Mouse (Mus musculus) midbrain, embryonic 15.5 days (tissue): ENCODE measurements at regions not wholly inside any gene's neighbourhood (a gene's known extent, or its start where the extent isn't known, plus 50 kb on each side); places are given as distances from the start of the nearest gene placed in this dataset.

Experiments used
- ATAC-seq: fragments of 200-750 bp; cut with Nextera tagmentation; replicated peaks from 2 replicates; pipeline ENCODE4 v1.8.0; 2017; ENCODE audit warnings: moderate TSS enrichment
- H3K27ac ChIP-seq: fragments of 300-500 bp; sonication (generic); 2 replicates; pipeline ENCODE4 v1.5.1; 2015; ENCODE audit warnings: mild to moderate bottlenecking, inconsistent platforms
- H3K27me3 ChIP-seq: fragments of 300-500 bp; sonication (generic); replicated peaks from 2 replicates; pipeline ENCODE4 v1.6.1; 2015; ENCODE audit warnings: inconsistent platforms
- H3K36me3 ChIP-seq: fragments of 300-500 bp; sonication (generic); replicated peaks from 2 replicates; pipeline ENCODE4 v1.6.1; 2015; ENCODE audit warnings: inconsistent platforms
- H3K4me1 ChIP-seq: fragments of 300-500 bp; sonication (generic); 2 replicates; pipeline ENCODE4 v1.6.1; 2015; ENCODE audit warnings: inconsistent platforms
- H3K4me2 ChIP-seq: fragments of 300-500 bp; sonication (generic); 2 replicates; pipeline ENCODE4 v1.6.1; 2015; ENCODE audit warnings: inconsistent platforms, mild to moderate bottlenecking, moderate library complexity
- H3K4me3 ChIP-seq: fragments of 300-500 bp; sonication (generic); 2 replicates; pipeline ENCODE4 v1.5.1; 2015; ENCODE audit warnings: mild to moderate bottlenecking, inconsistent platforms
- H3K9ac ChIP-seq: fragments of 300-500 bp; sonication (generic); 2 replicates; pipeline ENCODE4 v1.6.1; 2015; ENCODE audit warnings: mild to moderate bottlenecking, inconsistent platforms
- H3K9me3 ChIP-seq: fragments of 300-500 bp; sonication (generic); 2 replicates; pipeline ENCODE4 v1.6.1; 2016; ENCODE audit warnings: inconsistent platforms
- WGBS: fragments of 180-500 bp; shearing (Covaris S2); methylation state at CpG from one replicate; pipeline ENCODE4 v1.1.7; 2015; ENCODE audit warnings: mixed read lengths; 5-methylcytosine and 5-hydroxymethylcytosine counted together

DNA sequence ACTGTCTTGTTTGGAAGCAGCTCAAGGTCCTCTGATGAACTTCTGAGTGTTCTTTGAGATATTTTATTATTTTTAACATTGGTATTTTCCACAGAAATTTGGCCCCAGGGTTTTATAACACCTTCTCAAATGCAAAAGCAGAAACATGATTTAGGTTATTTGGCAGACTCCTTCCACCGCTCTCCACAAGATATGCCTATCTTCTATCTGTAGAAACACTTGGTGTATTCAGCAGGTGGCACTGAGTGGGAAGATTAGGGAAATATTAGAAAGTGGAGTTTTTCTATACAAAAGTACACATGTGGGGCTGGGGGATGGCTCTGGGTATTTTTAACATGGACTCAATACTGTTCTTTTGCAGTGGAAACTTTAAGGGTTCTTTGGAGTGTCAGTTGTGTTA, 475.3 kb downstream of the Dach1 start:
- 98% methylated on average over 1 of the region's 1 CpGs for WGBS
- no peaks in the 10 kb centered on the region for H3K36me3 ChIP-seq
- no peak overlapping the region for H3K27ac ChIP-seq
- no peak for ATAC-seq
- H3K9ac ChIP-seq, result no peak overlapping the region
- H3K9me3 ChIP-seq, result no peaks in the 10 kb centered on the region
- no peaks in the 10 kb centered on the region for H3K27me3 ChIP-seq
- H3K4me1 ChIP-seq, result no peaks in the 10 kb centered on the region
- no peak overlapping the region for H3K4me3 ChIP-seq
- H3K4me2 ChIP-seq, result no peak overlapping the region

DNA sequence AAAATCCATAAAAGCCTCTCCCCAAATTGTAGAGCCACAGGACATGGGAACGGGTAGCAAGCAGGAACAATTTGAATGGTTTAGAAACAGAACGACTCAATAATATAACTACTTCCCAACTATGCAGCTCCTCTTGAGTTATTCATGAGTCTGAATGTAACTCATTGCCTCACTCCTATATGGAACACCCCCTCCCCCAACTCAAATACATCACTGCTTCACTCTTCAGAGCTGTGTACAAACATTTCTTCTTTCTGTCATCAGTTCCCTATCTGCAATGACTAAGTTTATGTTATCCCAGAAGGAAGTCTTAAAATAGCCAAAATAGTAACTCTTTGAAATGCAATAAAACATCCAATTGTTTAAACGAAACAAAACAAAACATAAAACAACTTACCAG, 484.9 kb downstream of the Dach1 start:
- WGBS, result 80% methylated on average over 3 of the region's 3 CpGs
- H3K36me3 ChIP-seq, result no peaks in the 10 kb centered on the region
- no peak for ATAC-seq
- H3K27ac ChIP-seq, result no peak overlapping the region
- H3K4me3 ChIP-seq, result no peak overlapping the region
- no peak overlapping the region for H3K4me2 ChIP-seq
- no peaks in the 10 kb centered on the region for H3K9me3 ChIP-seq
- no peaks in the 10 kb centered on the region for H3K27me3 ChIP-seq
- H3K4me1 ChIP-seq, result no peaks in the 10 kb centered on the region
- no peak overlapping the region for H3K9ac ChIP-seq

DNA sequence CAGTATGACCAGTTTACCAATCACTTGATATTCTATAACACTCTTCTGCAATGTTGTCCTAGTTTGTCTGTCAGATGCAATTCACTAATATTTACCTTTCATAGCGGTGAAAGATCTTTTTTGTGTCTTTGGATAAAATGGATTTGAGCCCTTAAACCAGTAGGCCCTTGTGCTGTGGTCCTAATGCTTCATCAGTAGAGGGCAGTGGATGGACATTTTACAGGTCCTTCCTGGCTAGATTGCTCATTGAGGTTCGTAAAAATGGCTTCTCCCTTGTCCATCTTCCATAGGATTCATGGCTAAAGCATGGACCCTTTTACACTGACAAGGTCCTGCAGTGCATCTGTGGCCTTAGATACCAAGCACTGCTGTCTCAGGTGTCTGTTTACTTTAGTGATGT, 501.8 kb downstream of the Dach1 start:
- Histone ChIP-seq H3K4me1 (no peaks in the 10 kb centered on the region), H3K4me3 (no peak overlapping the region), H3K36me3 (no peaks in the 10 kb centered on the region), H3K27ac (no peak overlapping the region), H3K4me2 (no peak overlapping the region), H3K27me3 (no peaks in the 10 kb centered on the region), H3K9ac (no peak overlapping the region), H3K9me3 (no peaks in the 10 kb centered on the region)
- ATAC-seq, result no peak
- 84% methylated on average over 2 of the region's 2 CpGs for WGBS

DNA sequence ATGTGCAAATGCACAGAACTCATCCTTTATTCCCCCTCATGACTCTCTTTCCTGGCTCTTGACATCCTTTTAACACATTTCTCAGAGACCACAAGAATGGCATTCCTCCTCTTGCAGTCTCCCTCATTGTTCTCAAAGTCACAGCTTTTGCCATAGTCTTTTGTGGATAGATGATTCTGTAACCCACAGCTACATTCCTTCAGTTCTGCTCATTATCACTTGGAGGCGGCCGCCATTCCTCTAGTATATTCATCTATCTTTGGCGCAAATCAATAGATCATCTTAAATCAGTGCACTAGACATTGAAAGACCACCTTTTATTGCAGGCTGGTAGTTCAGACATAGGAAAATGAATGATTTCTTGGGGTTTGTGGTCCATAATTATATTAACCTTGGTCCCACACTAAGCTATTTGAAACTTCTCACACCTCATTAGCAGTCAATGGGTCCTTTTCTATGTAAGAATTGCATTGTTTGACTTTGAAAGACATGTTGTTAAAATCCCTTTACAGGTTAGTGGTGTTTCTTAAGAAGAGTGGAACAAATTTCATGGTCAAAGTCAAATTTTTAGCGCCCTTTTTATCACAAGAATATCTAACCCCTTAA, 531.3 kb downstream of the Dach1 start:
- H3K27ac ChIP-seq, result no peak overlapping the region
- no peaks in the 10 kb centered on the region for H3K27me3 ChIP-seq
- ATAC-seq, result no peak
- no peak overlapping the region for H3K4me2 ChIP-seq
- H3K9ac ChIP-seq, result no peak overlapping the region
- H3K4me3 ChIP-seq, result no peak overlapping the region
- H3K36me3 ChIP-seq, result no peaks in the 10 kb centered on the region
- no peaks in the 10 kb centered on the region for H3K9me3 ChIP-seq
- 32% methylated on average over 4 of the region's 4 CpGs for WGBS
- no peaks in the 10 kb centered on the region for H3K4me1 ChIP-seq

DNA sequence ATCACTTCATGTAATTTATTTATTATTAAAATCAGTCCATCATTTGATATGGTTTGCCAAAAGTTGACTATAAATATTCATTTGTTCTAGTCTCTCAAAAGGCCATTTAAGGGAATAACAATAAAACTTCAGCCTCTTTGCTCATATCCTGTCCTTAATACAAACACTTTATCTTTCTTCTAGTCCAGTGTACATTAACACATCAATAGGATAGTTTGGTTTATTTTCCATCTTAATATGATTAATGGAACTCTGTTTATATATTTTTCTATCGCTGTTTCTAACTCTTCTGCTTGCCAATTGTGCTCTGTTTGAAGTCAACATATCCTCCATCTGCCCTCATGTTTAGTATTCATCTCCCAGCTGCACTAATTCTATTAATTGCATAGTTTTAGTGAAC, 558.1 kb downstream of the Dach1 start:
- Histone ChIP-seq H3K4me2 (no peak overlapping the region), H3K27me3 (no peaks in the 10 kb centered on the region), H3K4me3 (no peak overlapping the region), H3K9ac (no peak overlapping the region), H3K27ac (no peak overlapping the region), H3K36me3 (no peaks in the 10 kb centered on the region), H3K4me1 (no peaks in the 10 kb centered on the region), H3K9me3 (no peaks in the 10 kb centered on the region)
- ATAC-seq, result no peak
- 80% methylated on average over 1 of the region's 1 CpGs for WGBS

DNA sequence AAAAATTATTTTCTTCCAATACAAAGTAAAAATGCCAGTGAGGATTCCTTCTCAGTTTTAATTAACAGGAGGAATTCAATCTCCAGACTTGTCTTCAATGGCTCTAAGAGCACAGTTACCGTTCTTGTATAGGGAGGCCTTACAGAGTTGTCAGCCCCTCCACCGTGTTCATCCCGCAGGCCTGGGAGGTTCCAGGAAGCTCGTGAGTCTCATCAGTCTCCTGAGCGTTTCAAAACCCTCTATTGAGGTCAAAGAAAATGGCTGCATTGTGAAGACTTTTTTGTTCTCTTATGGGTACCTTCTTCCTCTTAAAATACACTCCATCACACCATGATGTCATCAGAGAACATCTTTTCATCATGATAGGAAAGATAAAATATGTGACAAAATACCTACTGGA, 572.9 kb downstream of the Dach1 start:
- H3K27me3 ChIP-seq, result no peaks in the 10 kb centered on the region
- no peaks in the 10 kb centered on the region for H3K9me3 ChIP-seq
- no peak for ATAC-seq
- H3K9ac ChIP-seq, result no peak overlapping the region
- no peak overlapping the region for H3K4me2 ChIP-seq
- H3K27ac ChIP-seq, result no peak overlapping the region
- 23% methylated on average over 5 of the region's 5 CpGs for WGBS
- H3K36me3 ChIP-seq, result no peaks in the 10 kb centered on the region
- no peak overlapping the region for H3K4me3 ChIP-seq
- H3K4me1 ChIP-seq, result no peaks in the 10 kb centered on the region

DNA sequence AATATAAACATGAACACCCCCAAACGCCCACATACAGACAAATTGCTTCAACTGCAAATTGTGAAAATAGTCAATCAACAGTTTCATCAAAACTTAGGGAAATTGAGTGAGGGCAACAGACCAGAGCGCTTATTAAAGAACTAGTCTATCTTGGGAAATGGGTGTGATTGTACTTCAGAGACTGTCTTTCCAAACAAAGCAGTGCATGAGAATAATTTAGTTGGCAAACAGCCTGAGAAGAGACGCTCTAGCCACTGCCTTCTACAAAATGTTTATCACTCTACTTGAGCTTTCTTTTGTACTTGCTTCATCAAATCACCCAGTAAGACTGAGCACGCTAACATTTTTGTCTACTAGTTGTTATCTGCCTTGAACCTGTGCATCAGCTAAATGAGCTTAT, 581.0 kb downstream of the Dach1 start:
- Histone ChIP-seq H3K4me3 (no peak overlapping the region), H3K9ac (no peak overlapping the region), H3K27me3 (no peaks in the 10 kb centered on the region), H3K36me3 (no peaks in the 10 kb centered on the region), H3K27ac (peak overlapping the region; percentile 24; the same call in 1 of the 2 replicates), H3K4me1 (peaks cover 7% of the 10 kb centered on the region), H3K4me2 (peak overlapping the region; percentile 19; the same call in 1 of the 2 replicates), H3K9me3 (no peaks in the 10 kb centered on the region)
- WGBS, result 56% methylated on average over 4 of the region's 4 CpGs
- no peak for ATAC-seq

DNA sequence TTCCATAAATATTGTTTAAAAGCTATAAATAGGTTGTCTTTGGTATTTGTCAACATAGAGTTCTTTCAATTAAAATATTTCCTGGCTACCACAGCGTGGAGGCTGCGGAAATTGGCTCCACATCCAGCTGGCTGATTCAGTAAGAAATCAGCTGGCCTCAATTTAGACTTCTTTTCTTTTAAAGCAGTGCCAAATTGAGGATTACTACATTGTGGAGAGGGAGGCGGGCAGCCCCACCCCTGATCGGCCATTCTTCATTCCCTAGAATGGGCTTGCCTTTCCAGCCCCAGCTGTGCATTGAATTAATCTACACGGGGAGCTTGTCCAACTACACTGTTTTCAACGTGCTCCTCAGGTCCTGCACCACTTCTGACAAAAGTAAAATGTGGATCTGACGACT, 581.4 kb downstream of the Dach1 start:
- Histone ChIP-seq H3K27me3 (no peaks in the 10 kb centered on the region), H3K4me1 (peaks cover 7% of the 10 kb centered on the region), H3K4me2 (peak overlapping the region; percentile 19; the same call in 1 of the 2 replicates), H3K9me3 (no peaks in the 10 kb centered on the region), H3K36me3 (no peaks in the 10 kb centered on the region), H3K9ac (no peak overlapping the region), H3K27ac (peak overlapping the region; percentile 24; the same call in 1 of the 2 replicates), H3K4me3 (no peak overlapping the region)
- peak; percentile 91 for ATAC-seq
- 3% methylated on average over 7 of the region's 7 CpGs for WGBS

DNA sequence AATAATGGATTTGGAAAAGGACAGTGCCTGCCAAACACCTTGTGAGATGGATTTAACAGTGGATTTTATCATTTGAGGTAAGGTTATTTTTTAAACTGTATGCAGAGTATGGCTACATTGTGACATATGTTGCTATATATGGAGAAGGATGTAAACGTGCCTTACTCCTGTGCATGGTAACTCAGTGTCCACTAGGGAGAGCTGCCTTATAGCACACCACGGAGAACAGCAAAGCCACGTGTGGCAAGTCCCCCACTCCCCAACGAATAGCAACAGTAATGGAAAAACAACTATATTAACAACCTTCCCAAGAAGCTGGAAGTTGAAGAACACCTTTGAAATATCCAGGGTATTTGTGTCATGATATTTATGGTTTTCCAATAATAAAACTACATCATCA, 582.6 kb downstream of the Dach1 start:
- Histone ChIP-seq H3K27me3 (no peaks in the 10 kb centered on the region), H3K36me3 (no peaks in the 10 kb centered on the region), H3K27ac (no peak overlapping the region), H3K4me3 (no peak overlapping the region), H3K4me1 (peaks cover 7% of the 10 kb centered on the region), H3K9me3 (no peaks in the 10 kb centered on the region), H3K4me2 (no peak overlapping the region), H3K9ac (no peak overlapping the region)
- peak; percentile 81 for ATAC-seq
- WGBS, result 9% methylated on average over 4 of the region's 4 CpGs

DNA sequence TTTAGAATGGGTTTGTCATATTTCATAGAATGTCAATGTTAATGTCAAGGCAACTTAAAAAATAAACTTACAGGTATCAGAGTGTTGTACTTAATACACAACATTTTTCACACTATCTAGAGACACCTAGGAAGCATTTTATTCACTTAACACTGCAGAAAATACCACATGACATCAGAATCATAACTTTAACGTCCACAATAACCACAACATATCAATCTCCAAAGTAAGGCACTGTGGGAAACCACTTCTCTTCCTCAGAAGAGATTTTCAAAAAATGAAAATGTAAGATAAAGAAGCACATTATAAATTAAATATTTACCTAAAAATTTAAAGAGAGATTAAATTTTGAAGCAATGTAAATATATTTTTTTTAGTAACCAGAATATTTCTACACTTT, 599.3 kb downstream of the Dach1 start:
- Histone ChIP-seq H3K9me3 (no peaks in the 10 kb centered on the region), H3K27me3 (no peaks in the 10 kb centered on the region), H3K4me3 (no peak overlapping the region), H3K4me1 (no peaks in the 10 kb centered on the region), H3K36me3 (no peaks in the 10 kb centered on the region), H3K27ac (no peak overlapping the region), H3K9ac (no peak overlapping the region), H3K4me2 (no peak overlapping the region)
- 76% methylated on average over 1 of the region's 1 CpGs for WGBS
- ATAC-seq, result no peak

DNA sequence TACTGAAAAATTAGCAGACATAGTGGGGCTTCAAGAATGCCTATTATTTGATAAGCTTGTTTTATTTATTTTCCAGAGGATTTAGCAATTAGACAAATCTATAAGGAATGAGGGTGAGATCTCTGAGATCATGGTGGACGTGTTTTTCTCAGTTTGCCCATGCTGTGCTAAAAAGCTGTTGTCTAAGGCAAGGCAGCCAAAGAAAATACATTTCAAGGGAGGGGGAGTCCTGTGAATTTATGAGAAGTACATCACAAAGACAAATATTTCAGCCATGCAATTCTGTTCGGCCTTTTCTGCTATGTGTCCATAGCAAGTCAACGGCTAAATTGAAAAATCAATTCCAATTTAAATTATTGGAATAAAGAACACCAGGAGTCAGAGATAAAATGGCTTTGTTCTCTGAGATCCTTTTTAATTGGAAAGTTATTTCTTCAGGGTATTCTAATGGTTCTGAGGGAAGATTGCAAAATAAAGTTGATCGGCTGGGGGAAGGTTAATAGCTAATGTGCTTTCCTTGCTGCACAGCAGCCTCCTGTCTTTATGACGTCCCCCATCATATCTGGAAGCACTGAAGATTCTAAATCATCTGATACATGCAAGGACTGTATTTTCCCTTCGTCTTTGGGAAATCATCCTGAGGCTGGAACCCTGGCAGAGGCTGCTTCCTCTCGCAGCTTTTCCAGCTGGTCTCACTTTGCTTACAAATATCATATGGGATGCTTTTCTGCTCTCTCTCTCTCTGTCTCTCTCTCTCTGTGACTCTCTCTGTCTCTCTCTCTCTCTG, 609.3 kb downstream of the Dach1 start:
- 0 out of 2 replicates have a peak, but pooled peaks have one; percentile 48 for ATAC-seq
- WGBS, result 17% methylated on average over 7 of the region's 7 CpGs
- Histone ChIP-seq H3K36me3 (no peaks in the 10 kb centered on the region), H3K27ac (0 out of 2 replicates have a peak overlapping the region, but pooled peaks have one; percentile 19), H3K4me3 (no peak overlapping the region), H3K27me3 (no peaks in the 10 kb centered on the region), H3K4me2 (no peak overlapping the region), H3K4me1 (peaks cover 9% of the 10 kb centered on the region; the same call in 1 of the 2 replicates), H3K9me3 (no peaks in the 10 kb centered on the region), H3K9ac (no peak overlapping the region)

DNA sequence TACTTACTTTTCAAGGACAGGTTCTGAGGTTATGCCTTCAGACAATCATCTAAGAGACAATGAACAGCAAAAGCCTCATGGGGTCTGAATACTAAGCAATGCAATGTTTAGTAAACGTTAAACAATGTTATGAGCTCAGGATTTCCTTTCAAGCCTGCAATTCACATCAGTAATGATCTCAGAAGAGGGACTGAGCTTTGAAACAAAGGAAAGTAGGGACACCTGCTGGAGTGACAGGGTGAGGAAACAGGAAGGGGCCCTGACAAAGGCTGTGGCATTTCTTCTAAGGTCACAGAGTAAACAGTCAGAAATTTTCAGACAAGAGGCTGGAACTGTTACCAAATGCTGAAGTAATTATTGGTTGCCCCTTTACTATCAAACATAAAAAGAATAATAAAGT, 610.0 kb downstream of the Dach1 start:
- no peak overlapping the region for H3K4me2 ChIP-seq
- peaks cover 9% of the 10 kb centered on the region; the same call in 1 of the 2 replicates for H3K4me1 ChIP-seq
- H3K9ac ChIP-seq, result no peak overlapping the region
- no peak for ATAC-seq
- H3K27ac ChIP-seq, result no peak overlapping the region
- H3K4me3 ChIP-seq, result no peak overlapping the region
- H3K9me3 ChIP-seq, result no peaks in the 10 kb centered on the region
- no peaks in the 10 kb centered on the region for H3K36me3 ChIP-seq
- no peaks in the 10 kb centered on the region for H3K27me3 ChIP-seq
- WGBS, result 0% methylated on average over 1 of the region's 1 CpGs

DNA sequence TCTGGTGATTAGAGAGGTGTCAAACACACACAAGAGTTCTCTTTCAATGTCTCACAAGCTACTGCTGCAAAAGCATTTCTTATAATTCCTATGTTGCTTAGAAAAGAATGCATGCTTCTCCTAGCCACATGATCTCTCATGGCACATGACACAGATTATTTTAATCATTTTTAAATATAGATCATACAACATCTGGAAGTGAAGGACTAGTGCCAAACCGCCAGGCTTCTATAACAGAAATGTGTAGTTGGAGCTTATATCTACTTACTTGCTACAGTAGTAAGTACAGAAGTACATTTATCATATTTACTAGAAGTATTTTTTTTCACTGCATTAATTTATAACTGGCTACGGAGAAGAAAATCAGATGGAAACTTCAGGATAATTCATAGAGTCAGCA, 611.3 kb downstream of the Dach1 start:
- Histone ChIP-seq H3K4me3 (no peak overlapping the region), H3K36me3 (no peaks in the 10 kb centered on the region), H3K4me1 (peaks cover 9% of the 10 kb centered on the region; the same call in 1 of the 2 replicates), H3K27ac (no peak overlapping the region), H3K27me3 (no peaks in the 10 kb centered on the region), H3K9ac (no peak overlapping the region), H3K4me2 (no peak overlapping the region), H3K9me3 (no peaks in the 10 kb centered on the region)
- 82% methylated on average over 2 of the region's 2 CpGs for WGBS
- ATAC-seq, result no peak
